Mouse (Mus musculus) lung, postnatal 4 days (tissue): ENCODE data around the gene 2010106E10Rik.

ENCODE experiments used
- DNase-seq, 2 experiments: peaks; one replicate each; pipeline ENCODE4 v3.0.0; 2021

The 2010106E10Rik gene

GRCm38 (mm10) chrX:112494974-112495373 lies at the start of gene 2010106E10Rik:
2010106E10Rik (plus strand) TSS chrX:112495274.
- no peak for DNase-seq

- DNase-seq, result no peak
These were observed 10.6 kb downstream of the 2010106E10Rik start for GRCm38 (mm10) chrX:112505651-112506050.

GRCm38 (mm10) chrX:112524755-112525154 lies 29.7 kb downstream of the 2010106E10Rik start:
- DNase-seq, result no peak

- DNase-seq, result no peak
These were observed 48.0 kb downstream of the 2010106E10Rik start for GRCm38 (mm10) chrX:112543115-112543514.

- DNase-seq, result no peak
These were observed 72.6 kb downstream of the 2010106E10Rik start for GRCm38 (mm10) chrX:112567716-112568115.

- DNase-seq, result peak; percentile 73 to 87
These were observed 105.6 kb downstream of the 2010106E10Rik start, which contains the start of gene Zfp711 for GRCm38 (mm10) chrX:112600511-112601305. Zfp711 (plus strand) TSS chrX:112600526.

- peak; percentile 32 to 46 for DNase-seq
These were observed 106.4 kb downstream of the 2010106E10Rik start for GRCm38 (mm10) chrX:112601306-112602120.
